20 mouse cellular contexts compared by ENCODE assay signal in genomic region chr6:84243385-84243784, GRCm38 (mm10).
DNase-seq lines count a peak whose midpoint lies in the region; ATAC-seq and TF ChIP-seq lines count a peak whose summit lies in the region.
"Had no signal": no experiment of that assay in that cellular context is flagged by ENCODE, and none has a peak within 500 bp of the region (broad histone marks: within the 10 kb centered on the region; RNA-seq: fewer than 3 reads in every experiment).

No protein-coding gene starts in this region.

- no peaks in the 10 kb centered on the region for H3K4me1 ChIP-seq in lung, postnatal 0 days (ENCODE audit: insufficient read depth, low read depth, low read length)
- H3K4me1 ChIP-seq in heart, embryonic 16.5 days (ENCODE audit: control insufficient read depth, insufficient read depth, low read length): peaks cover 15% of the 10 kb centered on the region
- H3K4me1 ChIP-seq in limb, embryonic 10.5 days: peaks cover 19% of the 10 kb centered on the region
- H3K4me1 ChIP-seq in midbrain, embryonic 11.5 days (ENCODE audit: control insufficient read depth, insufficient read depth, low read length): no peaks in the 10 kb centered on the region
- H3K4me1 ChIP-seq: hindbrain, embryonic 13.5 days; kidney, embryonic 15.5 days; midbrain, embryonic 10.5 days; neural tube, embryonic 15.5 days had no signal

- no peaks in the 10 kb centered on the region for H3K36me3 ChIP-seq in lung, postnatal 0 days (ENCODE audit: insufficient read depth, low read length)
- H3K36me3 ChIP-seq in heart, embryonic 16.5 days (ENCODE audit: control insufficient read depth, insufficient read depth): no peaks in the 10 kb centered on the region
- no peaks in the 10 kb centered on the region for H3K36me3 ChIP-seq in limb, embryonic 10.5 days
- no peaks in the 10 kb centered on the region for H3K36me3 ChIP-seq in midbrain, embryonic 11.5 days (ENCODE audit: control insufficient read depth, insufficient read depth, low read length)
- H3K36me3 ChIP-seq: embryonic facial prominence, embryonic 10.5 days; hindbrain, embryonic 13.5 days; kidney, embryonic 15.5 days; limb, embryonic 15.5 days; midbrain, embryonic 10.5 days; neural tube, embryonic 15.5 days had no signal

- H3K4me3 ChIP-seq in lung, postnatal 0 days (ENCODE audit: low read depth, low read length): no peak overlapping the region
- H3K4me3 ChIP-seq in heart, embryonic 16.5 days (ENCODE audit: low read length): no peak overlapping the region
- H3K4me3 ChIP-seq in limb, embryonic 10.5 days: no peak overlapping the region
- no peak overlapping the region for H3K4me3 ChIP-seq in midbrain, embryonic 11.5 days (ENCODE audit: low read depth, low read length)
- H3K4me3 ChIP-seq: embryonic facial prominence, embryonic 10.5 days; hindbrain, embryonic 13.5 days; kidney, embryonic 15.5 days; limb, embryonic 15.5 days; midbrain, embryonic 10.5 days; neural tube, embryonic 15.5 days had no signal

- TF ChIP-seq EP300 in lung, postnatal 0 days (IDR thresholded peaks at IDR 0.05): no peak

- TF ChIP-seq CTCF in lung, postnatal 0 days (IDR thresholded peaks at IDR 0.05): no peak

- H3K4me2 ChIP-seq in lung, postnatal 0 days (replicated peaks; ENCODE audit: low read depth, low read length): no peak overlapping the region
- no peak overlapping the region for H3K4me2 ChIP-seq in heart, embryonic 16.5 days (ENCODE audit: low read depth, low read length)
- no peak overlapping the region for H3K4me2 ChIP-seq in midbrain, embryonic 11.5 days
- H3K4me2 ChIP-seq: hindbrain, embryonic 13.5 days; kidney, embryonic 15.5 days; limb, embryonic 15.5 days; neural tube, embryonic 15.5 days had no signal

- no peak overlapping the region for H3K27ac ChIP-seq in lung, postnatal 0 days (ENCODE audit: low read length)
- H3K27ac ChIP-seq in heart, embryonic 16.5 days (ENCODE audit: low read length): peak overlapping the region; percentile 76
- H3K27ac ChIP-seq in limb, embryonic 10.5 days: 0 out of 2 replicates have a peak overlapping the region, but pooled peaks have one; percentile 8
- no peak overlapping the region for H3K27ac ChIP-seq in midbrain, embryonic 11.5 days (ENCODE audit: low read depth, low read length)
- H3K27ac ChIP-seq: embryonic facial prominence, embryonic 10.5 days; hindbrain, embryonic 13.5 days; kidney, embryonic 15.5 days; limb, embryonic 15.5 days; liver, embryonic 14.5 days; midbrain, embryonic 10.5 days; neural tube, embryonic 15.5 days had no signal

- no peak overlapping the region for H3K9ac ChIP-seq in lung, postnatal 0 days (replicated peaks; ENCODE audit: low read depth)
- no peak overlapping the region for H3K9ac ChIP-seq in heart, embryonic 16.5 days (ENCODE audit: low read length)
- H3K9ac ChIP-seq in midbrain, embryonic 11.5 days (ENCODE audit: low read length): no peak overlapping the region
- H3K9ac ChIP-seq: hindbrain, embryonic 13.5 days; kidney, embryonic 15.5 days; limb, embryonic 15.5 days; liver, embryonic 14.5 days; neural tube, embryonic 15.5 days had no signal

- H3K9me3 ChIP-seq in lung, postnatal 0 days (ENCODE audit: low read length): no peaks in the 10 kb centered on the region
- H3K9me3 ChIP-seq in heart, embryonic 16.5 days (replicated peaks; ENCODE audit: control insufficient read depth, low read length): no peaks in the 10 kb centered on the region; the same call in 1 of the 2 replicates
- no peaks in the 10 kb centered on the region for H3K9me3 ChIP-seq in limb, embryonic 10.5 days (replicated peaks)
- no peaks in the 10 kb centered on the region for H3K9me3 ChIP-seq in midbrain, embryonic 11.5 days (ENCODE audit: control insufficient read depth, low read length)
- H3K9me3 ChIP-seq: embryonic facial prominence, embryonic 10.5 days; hindbrain, embryonic 13.5 days; kidney, embryonic 15.5 days; limb, embryonic 15.5 days; midbrain, embryonic 10.5 days; neural tube, embryonic 15.5 days had no signal

- no peak for DNase-seq in lung, postnatal 0 days (ENCODE audit: low spot score)
- DNase-seq in lung, adult 18-20 months: no peak
- DNase-seq in heart, adult 8-10 months (ENCODE audit: low spot score): peak; percentile 71
- no peak for DNase-seq in limb, embryonic 10.5 days (ENCODE audit: low spot score)
- no peak for DNase-seq in c-Kit-positive CD71-positive TER-119-positive erythroid progenitor cells, embryonic 14.5 days (ENCODE audit: low spot score)
- no peak for DNase-seq in midbrain, embryonic 11.5 days (ENCODE audit: low spot score, missing footprints)
- DNase-seq in right cerebral cortex, adult 18-20 months: no peak
- DNase-seq: adrenal gland, postnatal 14 days; cerebellum, adult 9-10 months; kidney, adult 11 months; kidney, postnatal 4 days had no signal

- WGBS in lung, postnatal 0 days: 78% methylated on average over 3 of the region's 3 CpGs
- 45% methylated on average over 3 of the region's 3 CpGs for WGBS in heart, embryonic 16.5 days
- WGBS in limb, embryonic 10.5 days: 95% methylated on average over 3 of the region's 3 CpGs
- 86% methylated on average over 3 of the region's 3 CpGs for WGBS in midbrain, embryonic 11.5 days

- H3K27me3 ChIP-seq in lung, postnatal 0 days (replicated peaks; ENCODE audit: insufficient read depth, low read length): no peaks in the 10 kb centered on the region
- no peaks in the 10 kb centered on the region for H3K27me3 ChIP-seq in heart, embryonic 16.5 days (ENCODE audit: control insufficient read depth, insufficient read depth, low read length)
- no peaks in the 10 kb centered on the region for H3K27me3 ChIP-seq in limb, embryonic 10.5 days (ENCODE audit: low read depth, poor library complexity, severe bottlenecking)
- no peaks in the 10 kb centered on the region for H3K27me3 ChIP-seq in midbrain, embryonic 11.5 days (ENCODE audit: control insufficient read depth, insufficient read depth, low read length)
- H3K27me3 ChIP-seq: hindbrain, embryonic 13.5 days; kidney, embryonic 15.5 days; limb, embryonic 15.5 days; neural tube, embryonic 15.5 days had no signal

- peak; percentile 19; the same call in 1 of the 2 replicates for ATAC-seq in lung, postnatal 0 days
- peak; percentile 90 for ATAC-seq in heart, embryonic 16.5 days (replicated peaks; ENCODE audit: extremely low read depth, insufficient read depth, low FRiP score)
- no peak for ATAC-seq in midbrain, embryonic 11.5 days (ENCODE audit: low FRiP score)
- ATAC-seq: forebrain, embryonic 16.5 days had no signal

Comparison
In these comparisons a context has a peak if more than half of its experiments do, and no peak if none do; other contexts are left out.
1. H3K27ac ChIP-seq: peak in heart, embryonic 16.5 days (single experiment) and limb, embryonic 10.5 days (single experiment); none in lung, postnatal 0 days (single experiment) and midbrain, embryonic 11.5 days (single experiment).